Mouse (Mus musculus) gastrocnemius, adult 8-10 months (tissue): ENCODE results near the gene Lhx9. TPM values are rescaled to one million over a fixed set of nuclear protein-coding genes. Genes with fewer than 3 reads are reported as not detected.

Experiments
- DNase-seq, 2 experiments: peaks; one replicate each; pipeline ENCODE4 v3.0.0; 2022; ENCODE audit warnings: low spot score in 2 of 2
- total RNA-seq, 4 experiments: library from RNA; stranded (reverse); gene quantifications; 2 replicates each; pipeline ENCODE4 v1.2.4; 2022

Gene Lhx9
- not detected for total RNA-seq

GRCm38 (mm10) chr1:138848511-138849109 is at the start of gene Lhx9:
Gene Lhx9 (minus strand): TSS chr1:138848577.
- DNase-seq: no peak

- no peak for DNase-seq
These were observed 47.7 kb upstream of the Lhx9 start for GRCm38 (mm10) chr1:138896088-138896487.

GRCm38 (mm10) chr1:138877470-138878254 is 29.3 kb upstream of the Lhx9 start:
- DNase-seq: no peak

GRCm38 (mm10) chr1:138876371-138877045 is 28.1 kb upstream of the Lhx9 start:
- no peak for DNase-seq

- DNase-seq: peak; percentile 59 to 62
These were observed 7.9 kb upstream of the Lhx9 start, which contains the start of gene 2310009B15Rik for GRCm38 (mm10) chr1:138856101-138856950. Gene 2310009B15Rik (minus strand): TSS chr1:138856852.

- DNase-seq: no peak
These were observed 2.4 kb upstream of the Lhx9 start for GRCm38 (mm10) chr1:138850823-138851222.

- no peak for DNase-seq
These were observed 1.8 kb upstream of the Lhx9 start for GRCm38 (mm10) chr1:138850161-138850539.

GRCm38 (mm10) chr1:138849531-138850160 is 1.3 kb upstream of the Lhx9 start:
- no peak for DNase-seq

- DNase-seq: no peak
These were observed 351 bp downstream of the Lhx9 start for GRCm38 (mm10) chr1:138848026-138848425.

GRCm38 (mm10) chr1:138847146-138847545 is 1.2 kb downstream of the Lhx9 start:
- DNase-seq: no peak

- no peak for DNase-seq
These were observed 1.8 kb downstream of the Lhx9 start for GRCm38 (mm10) chr1:138846581-138846980.

- DNase-seq: no peak
These were observed 2.2 kb downstream of the Lhx9 start for GRCm38 (mm10) chr1:138846131-138846530.

GRCm38 (mm10) chr1:138845481-138845880 is 2.9 kb downstream of the Lhx9 start:
- DNase-seq: no peak

- DNase-seq: no peak
These were observed 4.2 kb downstream of the Lhx9 start for GRCm38 (mm10) chr1:138844166-138844565.

GRCm38 (mm10) chr1:138843361-138844091 is 4.9 kb downstream of the Lhx9 start:
- DNase-seq: no peak

GRCm38 (mm10) chr1:138842756-138843155 is 5.6 kb downstream of the Lhx9 start:
- DNase-seq: no peak

- no peak for DNase-seq
These were observed 6.1 kb downstream of the Lhx9 start for GRCm38 (mm10) chr1:138842315-138842714.

- no peak for DNase-seq
These were observed 6.9 kb downstream of the Lhx9 start for GRCm38 (mm10) chr1:138841306-138842095.
